Mouse (Mus musculus): ENCODE data around the gene Acot5. TPM values are rescaled to one million over a fixed set of nuclear protein-coding genes. Genes with fewer than 3 reads are reported as not detected.
"Not testable (repeated sequence)": the region's sequence is repeated elsewhere in the genome, so short reads cannot be mapped to it uniquely, and the experiment has no call there.

Acot5 gene
- polyA plus RNA-seq (2012; ENCODE audit: insufficient read depth, insufficient read length, low replicate concordance, missing spikeins) = not detected in 2 replicates

GRCm38 (mm10) chr12:84068986-84069385 lies at the start of gene Acot5:
Gene Acot5, plus strand, starts transcription at chr12:84069325.
- WGBS = 58% methylated on average over 9 of the region's 9 CpGs
- Histone ChIP-seq H3K4me1 (ENCODE audit: control insufficient read depth, insufficient read depth, low read length) (peaks cover 5% of the 10 kb centered on the region), H3K27ac (ENCODE audit: insufficient read depth, low read depth, low read length) (no peak within 1 kb of the TSS), H3K4me3 (ENCODE audit: insufficient read depth, low read depth, low read length) (peak within 1 kb of the TSS; percentile 44)
- no peak for TF ChIP-seq POLR2A (IDR thresholded peaks at IDR 0.05; ENCODE audit: insufficient read depth, low read depth, low read length)
- no peak for TF ChIP-seq CTCF (IDR thresholded peaks at IDR 0.05; ENCODE audit: insufficient read depth, low read depth, low read length)

- not testable (repeated sequence) for H3K4me1 ChIP-seq (ENCODE audit: control insufficient read depth, insufficient read depth, low read length); H3K27ac ChIP-seq (ENCODE audit: insufficient read depth, low read depth, low read length); H3K4me3 ChIP-seq (ENCODE audit: insufficient read depth, low read depth, low read length)
- WGBS = 25% methylated on average over 7 of the region's 7 CpGs
Measured at GRCm38 (mm10) chr12:84020528-84020927, 48.6 kb upstream of the Acot5 start.

GRCm38 (mm10) chr12:84022266-84022665 lies 46.9 kb upstream of the Acot5 start:
- not testable (repeated sequence) for H3K27ac ChIP-seq (ENCODE audit: insufficient read depth, low read depth, low read length); H3K4me1 ChIP-seq (ENCODE audit: control insufficient read depth, insufficient read depth, low read length); H3K4me3 ChIP-seq (ENCODE audit: insufficient read depth, low read depth, low read length)
- WGBS = 94% methylated on average over 4 of the region's 4 CpGs

GRCm38 (mm10) chr12:84023052-84023745 lies 45.9 kb upstream of the Acot5 start:
- no peak for TF ChIP-seq POLR2A (IDR thresholded peaks at IDR 0.05; ENCODE audit: insufficient read depth, low read depth, low read length)
- no peak for TF ChIP-seq CTCF (IDR thresholded peaks at IDR 0.05; ENCODE audit: insufficient read depth, low read depth, low read length)
- Histone ChIP-seq H3K4me1 (ENCODE audit: control insufficient read depth, insufficient read depth, low read length) (no peaks in the 10 kb centered on the region), H3K4me3 (ENCODE audit: insufficient read depth, low read depth, low read length) (no peak overlapping the region), H3K27ac (ENCODE audit: insufficient read depth, low read depth, low read length) (no peak overlapping the region)
- WGBS = 88% methylated on average over 9 of the region's 9 CpGs

GRCm38 (mm10) chr12:84025888-84026287 lies 43.2 kb upstream of the Acot5 start:
- no peak overlapping the region for H3K4me3 ChIP-seq (ENCODE audit: insufficient read depth, low read depth, low read length)
- H3K27ac ChIP-seq (ENCODE audit: insufficient read depth, low read depth, low read length) = no peak overlapping the region
- WGBS = 86% methylated on average over 7 of the region's 7 CpGs
- TF ChIP-seq POLR2A (IDR thresholded peaks at IDR 0.05; ENCODE audit: insufficient read depth, low read depth, low read length) (no peak), CTCF (IDR thresholded peaks at IDR 0.05; ENCODE audit: insufficient read depth, low read depth, low read length) (no peak)
- H3K4me1 ChIP-seq (ENCODE audit: control insufficient read depth, insufficient read depth, low read length) = no peaks in the 10 kb centered on the region

GRCm38 (mm10) chr12:84028328-84028727 lies 40.8 kb upstream of the Acot5 start:
- H3K27ac ChIP-seq (ENCODE audit: insufficient read depth, low read depth, low read length); H3K4me3 ChIP-seq (ENCODE audit: insufficient read depth, low read depth, low read length); H3K4me1 ChIP-seq (ENCODE audit: control insufficient read depth, insufficient read depth, low read length): not testable (repeated sequence)
- 59% methylated on average over 3 of the region's 3 CpGs for WGBS

- not testable (repeated sequence) for H3K4me1 ChIP-seq (ENCODE audit: control insufficient read depth, insufficient read depth, low read length); H3K27ac ChIP-seq (ENCODE audit: insufficient read depth, low read depth, low read length); H3K4me3 ChIP-seq (ENCODE audit: insufficient read depth, low read depth, low read length)
- WGBS = 98% methylated on average over 1 of the region's 1 CpGs
Measured at GRCm38 (mm10) chr12:84029043-84029442, 40.1 kb upstream of the Acot5 start.

- 52% methylated on average over 4 of the region's 4 CpGs for WGBS
- Histone ChIP-seq H3K27ac (ENCODE audit: insufficient read depth, low read depth, low read length) (no peak overlapping the region), H3K4me1 (ENCODE audit: control insufficient read depth, insufficient read depth, low read length) (no peaks in the 10 kb centered on the region), H3K4me3 (ENCODE audit: insufficient read depth, low read depth, low read length) (no peak overlapping the region)
- no peak for TF ChIP-seq POLR2A (IDR thresholded peaks at IDR 0.05; ENCODE audit: insufficient read depth, low read depth, low read length)
- 0 out of 2 replicates have a peak, but pooled peaks have one; percentile 10 for TF ChIP-seq CTCF (IDR thresholded peaks at IDR 0.05; ENCODE audit: insufficient read depth, low read depth, low read length)
Measured at GRCm38 (mm10) chr12:84030659-84031332, 38.3 kb upstream of the Acot5 start.

- 91% methylated on average over 4 of the region's 4 CpGs for WGBS
- Histone ChIP-seq H3K4me1 (ENCODE audit: control insufficient read depth, insufficient read depth, low read length) (0 out of 2 replicates have a peak, but pooled peaks cover 2% of the 10 kb centered on the region), H3K27ac (ENCODE audit: insufficient read depth, low read depth, low read length) (no peak overlapping the region), H3K4me3 (ENCODE audit: insufficient read depth, low read depth, low read length) (no peak overlapping the region)
- TF ChIP-seq CTCF (IDR thresholded peaks at IDR 0.05; ENCODE audit: insufficient read depth, low read depth, low read length) (no peak), POLR2A (IDR thresholded peaks at IDR 0.05; ENCODE audit: insufficient read depth, low read depth, low read length) (no peak)
Measured at GRCm38 (mm10) chr12:84032854-84033253, 36.3 kb upstream of the Acot5 start.

- H3K4me1 ChIP-seq (ENCODE audit: control insufficient read depth, insufficient read depth, low read length); H3K27ac ChIP-seq (ENCODE audit: insufficient read depth, low read depth, low read length); H3K4me3 ChIP-seq (ENCODE audit: insufficient read depth, low read depth, low read length): not testable (repeated sequence)
- WGBS = 91% methylated on average over 2 of the region's 2 CpGs
Measured at GRCm38 (mm10) chr12:84033302-84033701, 35.8 kb upstream of the Acot5 start.
